8 mouse cellular contexts compared by ENCODE assay signal in genomic region chr5:75575567-75576515, GRCm38 (mm10). TPM values are rescaled to one million over a fixed set of nuclear protein-coding genes. Genes with fewer than 3 reads are reported as not detected.
DNase-seq lines count a peak whose midpoint lies in the region; ATAC-seq and TF ChIP-seq lines count a peak whose summit lies in the region.

No protein-coding gene starts in this region.

- H3K27ac ChIP-seq in gastrocnemius, adult 2 months = no peak overlapping the region
- H3K27ac ChIP-seq in kidney, adult 2 months (ENCODE audit: insufficient read depth, low read depth, low read length) = no peak overlapping the region
- H3K27ac ChIP-seq in limb, embryonic 15.5 days = 0 out of 2 replicates have a peak overlapping the region, but pooled peaks have one; percentile 1
- peak overlapping the region; percentile 69 for H3K27ac ChIP-seq in midbrain, embryonic 13.5 days
- no peak overlapping the region; the same call in 1 of the 2 replicates for H3K27ac ChIP-seq in stomach, postnatal 0 days (replicated peaks)

- TF ChIP-seq EP300 in stomach, postnatal 0 days (optimal IDR thresholded peaks at IDR 0.05) = no peak

- H3K9me3 ChIP-seq in limb, embryonic 15.5 days = no peaks in the 10 kb centered on the region
- H3K9me3 ChIP-seq in midbrain, embryonic 13.5 days = no peaks in the 10 kb centered on the region
- no peaks in the 10 kb centered on the region for H3K9me3 ChIP-seq in stomach, postnatal 0 days (ENCODE audit: control insufficient read depth, low read length)

- H3K4me3 ChIP-seq in gastrocnemius, adult 2 months = peak overlapping the region; percentile 75
- H3K4me3 ChIP-seq in kidney, adult 2 months (ENCODE audit: insufficient read depth, low read depth, low read length) = peak overlapping the region; percentile 55
- H3K4me3 ChIP-seq in limb, embryonic 15.5 days = peak overlapping the region; percentile 54
- peak overlapping the region; percentile 72 for H3K4me3 ChIP-seq in midbrain, embryonic 13.5 days (replicated peaks)
- H3K4me3 ChIP-seq in stomach, postnatal 0 days (ENCODE audit: low read depth, low read length) = peak overlapping the region; percentile 64

- H3K4me1 ChIP-seq in kidney, adult 2 months (ENCODE audit: control insufficient read depth, insufficient read depth, low read length) = no peaks in the 10 kb centered on the region
- H3K4me1 ChIP-seq in limb, embryonic 15.5 days = peaks cover 35% of the 10 kb centered on the region
- H3K4me1 ChIP-seq in midbrain, embryonic 13.5 days (replicated peaks) = peaks cover 31% of the 10 kb centered on the region
- no peaks in the 10 kb centered on the region for H3K4me1 ChIP-seq in stomach, postnatal 0 days (replicated peaks; ENCODE audit: control insufficient read depth, insufficient read depth)

- H3K27me3 ChIP-seq in kidney, adult 2 months (replicated peaks; ENCODE audit: control insufficient read depth, insufficient read depth, low read length) = no peaks in the 10 kb centered on the region
- peaks cover 16% of the 10 kb centered on the region for H3K27me3 ChIP-seq in limb, embryonic 15.5 days
- H3K27me3 ChIP-seq in midbrain, embryonic 13.5 days = peaks cover 28% of the 10 kb centered on the region
- peaks cover 2% of the 10 kb centered on the region; the same call in 1 of the 2 replicates for H3K27me3 ChIP-seq in stomach, postnatal 0 days (ENCODE audit: control insufficient read depth, insufficient read depth, low read length)

- no peak for TF ChIP-seq POLR2A in kidney, adult 2 months (IDR thresholded peaks at IDR 0.05; ENCODE audit: low read depth, low read length)

- ATAC-seq in limb, embryonic 15.5 days (ENCODE audit: insufficient number of reproducible peaks, low FRiP score, low TSS enrichment, low read depth) = peak; percentile 64
- peak; percentile 74 for ATAC-seq in midbrain, embryonic 13.5 days
- ATAC-seq in stomach, postnatal 0 days (ENCODE audit: low FRiP score, low TSS enrichment) = peak; percentile 72

- 1% methylated on average over 53 of the region's 53 CpGs for WGBS in kidney, adult 2 months
- WGBS in limb, embryonic 15.5 days = under 1% methylated on average over 53 of the region's 53 CpGs
- under 1% methylated on average over 53 of the region's 53 CpGs for WGBS in midbrain, embryonic 13.5 days
- WGBS in stomach, postnatal 0 days = under 1% methylated on average over 52 of the region's 53 CpGs

- peak; percentile 40 for TF ChIP-seq CTCF in gastrocnemius, adult 2 months (IDR thresholded peaks at IDR 0.05)
- no peak for TF ChIP-seq CTCF in kidney, adult 2 months (conservative IDR thresholded peaks at IDR 0.05; ENCODE audit: insufficient read depth, insufficient read length, low read depth, low read length)
- TF ChIP-seq CTCF in stomach, postnatal 0 days (IDR thresholded peaks at IDR 0.05; ENCODE audit: low read depth) = peak; percentile 69

- H3K36me3 ChIP-seq in kidney, adult 2 months (ENCODE audit: control insufficient read depth, insufficient read depth, low read length) = no peaks in the 10 kb centered on the region
- H3K36me3 ChIP-seq in limb, embryonic 15.5 days = no peaks in the 10 kb centered on the region
- H3K36me3 ChIP-seq in midbrain, embryonic 13.5 days = no peaks in the 10 kb centered on the region
- H3K36me3 ChIP-seq in stomach, postnatal 0 days (ENCODE audit: control insufficient read depth, insufficient read depth, low read length) = no peaks in the 10 kb centered on the region

- peak; percentile 33 for DNase-seq in gastrocnemius, adult 2 months
- no peak for DNase-seq in gastrocnemius, adult 8-10 months (ENCODE audit: low spot score in 2 of 2)
- DNase-seq in embryo, embryonic 11 days = peak; percentile 89
- peak; percentile 40 for DNase-seq in heart, adult 8-10 months (ENCODE audit: low spot score)
- peak; percentile 41 for DNase-seq in kidney, adult 2 months
- DNase-seq in stomach, postnatal 0 days (ENCODE audit: low spot score) = peak; percentile 75

- intact Hi-C loops in gastrocnemius, adult 2 months (cut with DNase I) = loop anchor here (10.0 kb wide), 1 partner anchor 269 kb away; no protein-coding TSS in a partner anchor

- H3K4me2 ChIP-seq in limb, embryonic 15.5 days = peak overlapping the region; percentile 99
- H3K4me2 ChIP-seq in midbrain, embryonic 13.5 days (replicated peaks) = peak overlapping the region; percentile 96
- H3K4me2 ChIP-seq in stomach, postnatal 0 days (replicated peaks; ENCODE audit: low read depth) = peak overlapping the region; percentile 97

- H3K9ac ChIP-seq in limb, embryonic 15.5 days = peak overlapping the region; percentile 50
- peak overlapping the region; percentile 85 for H3K9ac ChIP-seq in midbrain, embryonic 13.5 days (replicated peaks)
- H3K9ac ChIP-seq in stomach, postnatal 0 days (ENCODE audit: low read length) = peak overlapping the region; percentile 65

RNA-seq across cellular contexts. Expression of gene Kit, which starts 1.1 kb away (rescaled TPM):
- 1 to 10 TPM in 1 of 2 experiments, under 1 TPM in 1; 0.64 to 1.5 TPM for total RNA-seq in gastrocnemius, adult 2 months (2021)
- 1 to 10 TPM in 2 of 4 experiments, under 1 TPM in 2; 0.31 to 2.1 (median 1.0) TPM for total RNA-seq in gastrocnemius, adult 8-10 months (2022)
- total RNA-seq in heart, adult 8-10 months (2022) = 1 to 10 TPM in 3 of 4 experiments, under 1 TPM in 1; 1.00 to 3.4 (median 2.4) TPM
- polyA plus RNA-seq in kidney, adult 2 months (2012; rRNA removed) = 15.2 and 15.6 TPM in 2 replicates
- polyA plus RNA-seq in limb, embryonic 15.5 days (2015; fragmentation: Nextera tagmentation; extraction: Ambion mirVana) = 20.8 and 22.2 TPM in 2 replicates
- 28.8 and 30.7 TPM in 2 replicates for polyA plus RNA-seq in midbrain, embryonic 13.5 days (2015; fragmentation: Nextera tagmentation; extraction: Ambion mirVana)
- 15.9 and 18.5 TPM in 2 replicates for polyA plus RNA-seq in stomach, postnatal 0 days (2015; fragmentation: Nextera tagmentation; extraction: Ambion mirVana)

Comparison
In these comparisons a context has a peak if more than half of its experiments do, and no peak if none do; other contexts are left out.
1. DNase-seq: peak in gastrocnemius, adult 2 months (single experiment), embryo, embryonic 11 days (single experiment), heart, adult 8-10 months (single experiment), kidney, adult 2 months (single experiment) and stomach, postnatal 0 days (single experiment); none in gastrocnemius, adult 8-10 months (0 of 2).
2. H3K27ac ChIP-seq: peak in limb, embryonic 15.5 days (single experiment) and midbrain, embryonic 13.5 days (single experiment); none in gastrocnemius, adult 2 months (single experiment), kidney, adult 2 months (single experiment) and stomach, postnatal 0 days (single experiment).
3. Peak in every context shown above with its lines, with median percentiles within 50 percentile points of each other: H3K4me3 ChIP-seq, ATAC-seq, H3K4me2 ChIP-seq and H3K9ac ChIP-seq.